Mouse (Mus musculus) MEL-GATA-1-ER (cell line): Measurements from ENCODE around the gene Mup12.
"Not testable (repeated sequence)": the region's sequence is repeated elsewhere in the genome, so short reads cannot be mapped to it uniquely, and the experiment has no call there.

Source experiments
- DNase-seq: peaks from one replicate; pipeline ENCODE4 v3.0.0-alpha.2; 2012; ENCODE audit warnings: low read depth; ENCODE audit errors: extremely low read depth

Gene Mup12

GRCm38 (mm10) chr4:60741226-60741625 is at the start of gene Mup12:
Mup12 (minus strand) TSS chr4:60741326.
- not testable (repeated sequence) for DNase-seq
